Mouse (Mus musculus): Measurements from ENCODE around the gene Allc.

Gene Allc

GRCm38 (mm10) chr12:28582423-28582822, at the start of gene Allc:
Gene Allc, minus strand, starts transcription at chr12:28582523.
- no peak for DNase-seq (ENCODE audit: low spot score in 2 of 2)

DNA sequence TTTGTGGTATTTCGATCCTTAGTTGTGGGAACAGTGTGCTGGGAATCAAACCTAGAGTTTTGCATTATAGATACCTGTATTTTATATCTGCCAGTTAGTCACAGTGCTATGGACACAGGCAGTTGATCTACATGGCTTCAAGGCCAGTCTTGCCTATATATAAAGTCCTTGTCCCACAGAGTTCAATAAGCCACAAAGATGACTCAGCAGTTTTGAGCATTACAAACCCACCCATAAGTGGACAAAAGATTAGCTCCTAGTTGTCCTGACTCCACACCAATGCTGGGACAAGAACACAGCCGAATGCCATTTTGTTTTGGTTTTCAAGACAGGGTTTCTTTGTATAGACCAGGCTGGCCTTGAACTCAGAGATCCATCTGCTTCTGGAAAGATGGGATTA, 46.1 kb upstream of the Allc start:
- DNase-seq (ENCODE audit: low spot score in 2 of 2): no peak

DNA sequence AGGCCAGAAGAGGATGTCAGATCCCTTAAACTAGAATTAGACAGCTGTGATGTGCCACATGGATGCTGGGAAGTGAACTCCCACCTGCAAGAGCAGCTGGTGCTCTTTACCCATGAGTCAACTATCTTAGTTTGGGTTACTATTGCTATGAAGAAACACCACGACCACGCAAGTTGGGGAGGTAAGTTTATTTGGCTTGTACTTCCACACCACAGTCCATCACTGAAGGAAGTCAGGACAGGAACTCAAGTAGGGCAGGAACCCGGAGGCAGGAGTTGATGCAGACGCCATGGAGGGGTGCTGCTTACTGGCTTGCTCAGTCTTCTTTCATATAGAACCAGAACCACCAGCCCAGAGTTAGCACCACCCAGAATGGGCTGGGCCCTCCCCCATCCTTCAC, 44.8 kb upstream of the Allc start:
- DNase-seq (ENCODE audit: low spot score in 2 of 2): no peak

DNA sequence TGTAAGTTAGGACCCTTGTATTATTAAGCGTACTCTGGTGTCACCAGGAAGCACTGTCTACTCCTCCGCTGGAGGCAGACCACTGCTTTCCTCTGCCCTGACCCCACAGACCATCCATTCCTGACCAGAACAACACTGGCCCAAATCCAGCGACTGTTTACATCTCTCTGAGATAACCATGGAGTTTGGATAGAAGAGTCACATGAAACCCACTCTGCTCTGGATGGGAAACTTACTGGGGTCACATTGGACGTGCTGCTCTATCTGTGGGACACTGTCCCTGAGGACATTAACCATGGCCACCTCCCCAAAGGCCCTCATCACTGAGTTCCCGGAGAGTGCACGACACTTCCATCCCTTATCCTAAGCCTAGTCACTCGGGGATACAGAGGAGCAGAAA, 43.1 kb upstream of the Allc start:
- DNase-seq (ENCODE audit: low spot score in 2 of 2): no peak

GRCm38 (mm10) chr12:28624251-28624650, 41.9 kb upstream of the Allc start:
- no peak for DNase-seq (ENCODE audit: low spot score in 2 of 2)

GRCm38 (mm10) chr12:28623195-28623594, 40.9 kb upstream of the Allc start, which contains the start of gene Colec11:
Gene Colec11, minus strand, starts transcription at chr12:28623377.
- DNase-seq (ENCODE audit: low spot score in 2 of 2): no peak

- no peak for DNase-seq (ENCODE audit: low spot score in 2 of 2)
Observed at GRCm38 (mm10) chr12:28622641-28623040, 40.3 kb upstream of the Allc start.

DNA sequence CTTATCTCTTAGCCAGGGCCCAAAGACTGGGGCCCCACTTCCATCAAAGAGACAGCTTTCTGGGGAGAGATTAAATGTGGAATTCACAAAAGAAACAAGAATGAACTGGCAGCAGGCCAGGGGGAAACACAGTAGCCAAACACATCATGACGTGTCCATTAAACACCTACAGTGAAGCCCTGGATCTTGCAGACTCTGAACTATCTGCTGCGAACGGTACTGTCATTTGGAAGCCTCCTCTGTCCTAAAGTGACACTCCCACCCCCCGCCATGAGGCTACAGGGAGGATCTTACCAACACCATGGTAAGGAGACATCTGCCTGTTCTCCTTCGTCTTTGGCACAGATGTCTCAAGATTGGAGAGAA, 39.8 kb upstream of the Allc start:
- peak in 1 of 2 experiments; percentile 44 for DNase-seq (ENCODE audit: low spot score in 2 of 2)

- DNase-seq (ENCODE audit: low spot score in 2 of 2): no peak
Observed at GRCm38 (mm10) chr12:28621451-28622166, 39.3 kb upstream of the Allc start.

- no peak for DNase-seq (ENCODE audit: low spot score in 2 of 2)
Observed at GRCm38 (mm10) chr12:28617297-28617696, 35.0 kb upstream of the Allc start.

DNA sequence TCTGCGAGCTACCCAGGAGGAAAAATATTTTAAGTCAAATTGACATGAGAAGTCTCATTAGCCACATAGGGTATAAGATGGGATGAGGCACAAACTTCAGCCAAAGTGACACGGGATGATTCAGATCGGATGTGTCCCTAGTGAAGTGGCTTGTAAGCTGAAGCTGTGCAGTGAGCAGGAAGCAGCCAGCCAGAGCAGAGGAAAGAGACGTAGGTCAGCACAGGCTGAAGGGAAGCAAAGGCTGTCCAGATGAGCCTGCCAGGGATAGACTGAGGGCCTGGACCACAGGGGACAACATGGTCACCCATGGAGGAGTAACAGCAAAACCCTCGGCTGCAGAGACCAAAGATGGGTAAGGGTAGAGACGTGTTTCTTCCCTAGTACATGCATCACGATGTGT, 32.1 kb upstream of the Allc start:
- no peak for DNase-seq (ENCODE audit: low spot score in 2 of 2)

GRCm38 (mm10) chr12:28612391-28612790, 30.1 kb upstream of the Allc start:
- peak; percentile 51 to 64 for DNase-seq (ENCODE audit: low spot score in 2 of 2)

DNA sequence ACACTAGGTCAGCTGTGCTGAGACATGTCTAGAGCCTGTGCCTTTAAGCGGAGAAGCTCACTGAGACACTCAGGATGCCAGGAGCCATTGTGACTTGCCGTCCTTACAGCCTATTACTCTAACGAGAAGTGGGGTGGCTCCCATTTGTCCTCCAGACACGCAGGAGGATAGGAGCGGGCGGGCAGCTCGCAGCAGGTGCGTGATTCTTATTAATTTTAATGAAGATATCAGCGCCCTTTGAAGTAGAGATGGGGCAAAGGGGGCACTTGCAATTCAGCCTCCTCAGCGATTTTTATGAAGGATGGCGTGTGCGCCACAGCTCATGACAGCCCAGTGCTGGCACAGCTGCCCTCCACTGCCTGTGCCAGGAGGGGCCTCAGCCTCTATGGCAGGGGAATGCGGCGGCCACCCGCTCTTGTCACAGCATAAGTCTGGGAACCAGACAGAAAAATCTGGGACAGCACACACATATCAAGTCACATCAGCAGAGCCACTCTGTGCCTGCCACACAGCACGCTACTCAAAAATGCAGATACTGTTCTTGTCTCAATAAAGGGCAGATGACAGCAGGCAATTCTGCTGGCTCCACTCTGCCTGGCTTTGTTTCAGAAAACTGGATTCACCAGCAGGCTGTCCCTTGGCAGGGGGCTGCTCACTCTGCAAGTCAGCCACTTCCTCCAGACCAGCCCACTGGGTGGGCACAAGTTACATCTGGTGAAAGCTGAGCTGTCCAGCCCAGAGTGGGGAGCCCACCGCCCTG, 25.4 kb upstream of the Allc start:
- peak in 1 of 2 experiments; percentile 55 for DNase-seq (ENCODE audit: low spot score in 2 of 2)

DNA sequence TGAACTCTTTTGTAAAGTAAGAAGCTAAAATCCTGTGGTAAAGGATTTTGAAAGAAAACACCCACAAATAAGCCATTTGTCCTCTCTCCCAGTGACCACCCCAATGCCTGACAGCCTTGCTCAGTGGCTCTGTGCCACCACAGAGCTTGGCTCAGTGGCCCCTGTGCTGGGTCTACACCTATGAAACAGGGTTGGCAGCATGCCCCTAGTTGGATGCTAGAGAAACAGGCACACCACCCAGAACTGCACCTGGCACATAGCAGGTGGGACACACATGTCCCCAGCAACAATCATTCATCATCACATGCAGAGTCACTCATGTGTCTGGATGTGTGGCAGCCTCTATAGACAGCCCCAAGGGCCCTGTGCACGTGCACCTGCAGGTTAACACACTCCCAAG, 21.2 kb upstream of the Allc start:
- no peak for DNase-seq (ENCODE audit: low spot score in 2 of 2)

- DNase-seq (ENCODE audit: low spot score in 2 of 2): no peak
Observed at GRCm38 (mm10) chr12:28602259-28602658, 19.9 kb upstream of the Allc start.

GRCm38 (mm10) chr12:28598526-28598991, 16.2 kb upstream of the Allc start:
- DNase-seq (ENCODE audit: low spot score in 2 of 2): no peak

GRCm38 (mm10) chr12:28598110-28598509, 15.8 kb upstream of the Allc start:
- no peak for DNase-seq (ENCODE audit: low spot score in 2 of 2)

DNA sequence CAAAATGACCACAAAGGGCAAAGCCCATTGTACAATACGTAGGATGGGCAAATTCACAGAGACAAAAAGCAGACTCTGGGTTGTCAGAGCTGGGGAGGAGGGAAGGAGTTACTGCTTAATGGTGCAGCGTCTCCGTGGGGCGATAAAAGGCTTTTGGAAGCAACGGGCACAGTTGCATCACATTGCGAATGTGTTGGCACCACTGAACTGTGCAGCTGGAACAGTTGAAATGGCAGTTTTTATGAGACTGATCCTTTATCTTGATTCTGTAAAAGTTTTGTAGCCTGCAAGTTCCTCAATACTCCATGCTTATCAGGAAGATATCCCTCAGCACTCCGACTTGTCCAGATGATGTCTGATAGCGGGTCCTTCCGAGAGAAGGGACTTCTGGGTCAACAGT, 15.4 kb upstream of the Allc start:
- no peak for DNase-seq (ENCODE audit: low spot score in 2 of 2)

GRCm38 (mm10) chr12:28596851-28597250, 14.5 kb upstream of the Allc start:
- no peak for DNase-seq (ENCODE audit: low spot score in 2 of 2)

DNA sequence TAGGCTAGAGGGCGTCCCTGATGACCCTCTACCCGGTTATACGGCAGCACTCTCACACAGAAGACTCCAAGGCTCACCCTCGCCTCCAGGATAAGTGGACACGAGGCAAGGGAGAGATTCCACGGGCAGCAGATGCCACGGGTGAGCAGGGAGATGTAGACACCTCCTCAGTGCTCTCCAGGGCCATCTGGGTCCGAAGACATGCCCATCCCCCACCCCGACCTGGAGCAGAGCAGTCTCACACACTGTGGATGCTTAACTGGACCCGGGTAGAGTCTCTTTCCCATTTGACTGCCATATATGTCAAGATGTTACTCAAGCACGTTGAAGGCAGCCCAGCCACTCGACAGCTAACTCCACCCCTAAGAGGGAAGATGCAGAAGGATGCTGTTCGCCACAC, 8.1 kb upstream of the Allc start:
- no peak for DNase-seq (ENCODE audit: low spot score in 2 of 2)

- peak; percentile 88 to 94 for DNase-seq (ENCODE audit: low spot score in 2 of 2)
Observed at GRCm38 (mm10) chr12:28589090-28589868, 7.0 kb upstream of the Allc start.

GRCm38 (mm10) chr12:28587949-28588348, 5.6 kb upstream of the Allc start:
- DNase-seq (ENCODE audit: low spot score in 2 of 2): peak; percentile 77 to 87

All from left cerebral cortex, adult 9 months (tissue).